ENCODE assay signal across 17 mouse cellular contexts in genomic region chr8:12399421-12400205, GRCm38 (mm10). TPM values are rescaled to one million over a fixed set of nuclear protein-coding genes. Genes with fewer than 3 reads are reported as not detected.
DNase-seq lines count a peak whose midpoint lies in the region; ATAC-seq and TF ChIP-seq lines count a peak whose summit lies in the region.
"Had no signal": no experiment of that assay in that cellular context is flagged by ENCODE, and none has a peak within 500 bp of the region (broad histone marks: within the 10 kb centered on the region; RNA-seq: fewer than 3 reads in every experiment).

No protein-coding gene starts in this region.

- peak; percentile 28 for DNase-seq in retina, embryonic 14.5 days (ENCODE audit: low spot score)
- no peak for DNase-seq in retina, postnatal 1 day
- DNase-seq in hindbrain, embryonic 11.5 days (ENCODE audit: low spot score), result peak; percentile 55
- no peak for DNase-seq in frontal cortex, postnatal 25 days (ENCODE audit: low spot score in 2 of 2)
- no peak for DNase-seq in heart, adult 2 months
- DNase-seq in ovary, postnatal 14 days (ENCODE audit: low spot score), result no peak
- no peak for DNase-seq in kidney, adult 9 months
- DNase-seq: B cell, adult 2 months; heart, postnatal 14 days; kidney, adult 18-20 months had no signal

- H3K27ac ChIP-seq in hindbrain, embryonic 11.5 days (ENCODE audit: low read depth, low read length), result peak overlapping the region; percentile 90
- peak overlapping the region; percentile 73 for H3K27ac ChIP-seq in midbrain, embryonic 15.5 days
- H3K27ac ChIP-seq in heart, adult 2 months, result no peak overlapping the region

- no peak for TF ChIP-seq EP300 in heart, adult 2 months (IDR thresholded peaks at IDR 0.05; ENCODE audit: insufficient read depth, low read depth, low read length)

- no peaks in the 10 kb centered on the region for H3K9me3 ChIP-seq in hindbrain, embryonic 11.5 days (ENCODE audit: control insufficient read depth, low read length)
- H3K9me3 ChIP-seq in midbrain, embryonic 15.5 days, result no peaks in the 10 kb centered on the region

- H3K4me3 ChIP-seq in hindbrain, embryonic 11.5 days (ENCODE audit: low read depth, low read length), result peak overlapping the region; percentile 40
- H3K4me3 ChIP-seq in midbrain, embryonic 15.5 days, result peak overlapping the region; percentile 22
- no peak overlapping the region for H3K4me3 ChIP-seq in heart, adult 2 months

- ATAC-seq in hindbrain, embryonic 11.5 days (ENCODE audit: low FRiP score), result no peak
- ATAC-seq in midbrain, embryonic 15.5 days (replicated peaks), result no peak

- H3K36me3 ChIP-seq in hindbrain, embryonic 11.5 days (ENCODE audit: control insufficient read depth, insufficient read depth, low read length), result no peaks in the 10 kb centered on the region
- no peaks in the 10 kb centered on the region for H3K36me3 ChIP-seq in midbrain, embryonic 15.5 days (replicated peaks)
- no peaks in the 10 kb centered on the region for H3K36me3 ChIP-seq in heart, adult 2 months (ENCODE audit: control insufficient read depth, insufficient read depth, low read length)

- H3K27me3 ChIP-seq in hindbrain, embryonic 11.5 days (ENCODE audit: control insufficient read depth, insufficient read depth, low read length), result peaks cover 40% of the 10 kb centered on the region
- H3K27me3 ChIP-seq in midbrain, embryonic 15.5 days (replicated peaks), result peaks cover 40% of the 10 kb centered on the region
- peaks cover 43% of the 10 kb centered on the region for H3K27me3 ChIP-seq in heart, adult 2 months (ENCODE audit: control insufficient read depth, insufficient read depth, low read length)

- peak overlapping the region; percentile 71 for H3K9ac ChIP-seq in hindbrain, embryonic 11.5 days (ENCODE audit: low read depth, low read length)
- 0 out of 2 replicates have a peak overlapping the region, but pooled peaks have one; percentile 4 for H3K9ac ChIP-seq in midbrain, embryonic 15.5 days
- no peak overlapping the region for H3K9ac ChIP-seq in heart, adult 2 months (ENCODE audit: low read depth, low read length)

- TF ChIP-seq POLR2A in heart, adult 2 months (IDR thresholded peaks at IDR 0.05; ENCODE audit: insufficient read depth, low read depth, low read length), result no peak

- H3K4me2 ChIP-seq in hindbrain, embryonic 11.5 days (replicated peaks; ENCODE audit: low read depth, low read length), result peak overlapping the region; percentile 78
- peak overlapping the region; percentile 45 for H3K4me2 ChIP-seq in midbrain, embryonic 15.5 days

- no peak for TF ChIP-seq CTCF in heart, adult 2 months (IDR thresholded peaks at IDR 0.05)

- peaks cover 21% of the 10 kb centered on the region for H3K4me1 ChIP-seq in hindbrain, embryonic 11.5 days (replicated peaks; ENCODE audit: control insufficient read depth, insufficient read depth, low read length)
- H3K4me1 ChIP-seq in midbrain, embryonic 15.5 days, result peaks cover 49% of the 10 kb centered on the region
- H3K4me1 ChIP-seq in heart, adult 2 months (ENCODE audit: control insufficient read depth, insufficient read depth, low read length), result no peaks in the 10 kb centered on the region

- under 1% methylated on average over 5 of the region's 5 CpGs for WGBS in hindbrain, embryonic 11.5 days
- WGBS in midbrain, embryonic 15.5 days, result 13% methylated on average over 5 of the region's 5 CpGs
- 6% methylated on average over 5 of the region's 5 CpGs for WGBS in heart, adult 2 months

- H3K79me2 ChIP-seq in heart, adult 2 months (replicated peaks; ENCODE audit: control insufficient read depth, insufficient read depth, low read length), result no peaks in the 10 kb centered on the region

- intact Hi-C loops in heart, adult 2 months (cut with DNase I), result no loop called here

RNA-seq across cellular contexts. Expression of gene Sox1, which starts 4.5 kb away (rescaled TPM):
- 5.3 and 5.5 TPM in 2 replicates for polyA plus RNA-seq in hindbrain, embryonic 11.5 days (2014; fragmentation: Nextera tagmentation; extraction: Ambion mirVana)
- 2.2 and 2.4 TPM in 2 replicates for polyA plus RNA-seq in midbrain, embryonic 15.5 days (2015; fragmentation: Nextera tagmentation; extraction: Ambion mirVana)
- total RNA-seq in heart, adult 2 months (2021), result not detected
- polyA plus RNA-seq in heart, adult 2 months (2012; rRNA removed), result not detected in 2 replicates
- total RNA-seq: common myeloid progenitor, adult 5-6 weeks; granulocyte monocyte progenitor cell, adult 5-6 weeks; heart, postnatal 14 days; MEL; monocyte, adult 5-6 weeks had no signal
- polyA plus RNA-seq: lung, embryonic 16.5 days; thymus, postnatal 0 days had no signal

Comparison
In these comparisons a context has a peak if more than half of its experiments do, and no peak if none do; other contexts are left out.
1. DNase-seq: peak in retina, embryonic 14.5 days (single experiment) and hindbrain, embryonic 11.5 days (single experiment); none in retina, postnatal 1 day (single experiment), frontal cortex, postnatal 25 days (0 of 2), heart, adult 2 months (0 of 2), ovary, postnatal 14 days (single experiment) and kidney, adult 9 months (single experiment).